Mouse (Mus musculus) stomach, embryonic 16.5 days (tissue): Measurements from ENCODE around the gene C5ar1. TPM values are rescaled to one million over a fixed set of nuclear protein-coding genes. Genes with fewer than 3 reads are reported as not detected.

Experiments used
- ATAC-seq: fragments of 200-750 bp; cut with Nextera tagmentation; 2 replicates; pipeline ENCODE4 v1.8.0; 2017; ENCODE audit warnings: moderate number of reproducible peaks, moderate TSS enrichment; ENCODE audit not compliant: insufficient read depth, low FRiP score
- H3K27ac ChIP-seq: fragments of 300-500 bp; sonication (generic); 2 replicates; pipeline ENCODE4 v1.5.1; 2014; ENCODE audit warnings: low read length
- H3K27me3 ChIP-seq: fragments of 300-500 bp; sonication (generic); 2 replicates; pipeline ENCODE4 v1.6.1; 2014; ENCODE audit warnings: low read length, control low read depth, mixed read lengths; ENCODE audit not compliant: control insufficient read depth, insufficient read depth
- H3K36me3 ChIP-seq: fragments of 300-500 bp; sonication (generic); 2 replicates; pipeline ENCODE4 v1.6.1; 2014; ENCODE audit warnings: low read length; ENCODE audit not compliant: control insufficient read depth, insufficient read depth
- H3K4me1 ChIP-seq: fragments of 300-500 bp; sonication (generic); 2 replicates; pipeline ENCODE4 v1.6.1; 2014; ENCODE audit warnings: low read length, control low read depth, mixed read lengths; ENCODE audit not compliant: control insufficient read depth, insufficient read depth
- H3K4me2 ChIP-seq: fragments of 300-500 bp; sonication (generic); 2 replicates; pipeline ENCODE4 v1.6.1; 2014; ENCODE audit warnings: low read depth, low read length, mixed read lengths
- H3K4me3 ChIP-seq: fragments of 300-500 bp; sonication (generic); replicated peaks from 2 replicates; pipeline ENCODE4 v1.5.1; 2014; ENCODE audit warnings: mild to moderate bottlenecking, low read length
- H3K9ac ChIP-seq: fragments of 300-500 bp; sonication (generic); 2 replicates; pipeline ENCODE4 v1.6.1; 2014; ENCODE audit warnings: low read length
- H3K9me3 ChIP-seq: fragments of 300-500 bp; sonication (generic); replicated peaks from 2 replicates; pipeline ENCODE4 v1.6.1; 2016; ENCODE audit warnings: low read length, control low read depth; ENCODE audit not compliant: control insufficient read depth
- WGBS: fragments of 180-500 bp; shearing (Covaris S2); extraction: QIAGEN DNeasy Blood & Tissue Kit; methylation state at CpG from one replicate; pipeline ENCODE4 v1.1.7; 2014; 5-methylcytosine and 5-hydroxymethylcytosine counted together
- polyA plus RNA-seq: library from polyadenylated mRNA; unstranded; fragments of >200 nt; fragmentation: Nextera tagmentation; extraction: Ambion mirVana; gene quantifications from 2 replicates; pipeline ENCODE4 v1.2.1, GENCODE M21; 2015

The C5ar1 gene
- polyA plus RNA-seq, 1 experiment from 2014 or later, result 4.8 TPM

DNA sequence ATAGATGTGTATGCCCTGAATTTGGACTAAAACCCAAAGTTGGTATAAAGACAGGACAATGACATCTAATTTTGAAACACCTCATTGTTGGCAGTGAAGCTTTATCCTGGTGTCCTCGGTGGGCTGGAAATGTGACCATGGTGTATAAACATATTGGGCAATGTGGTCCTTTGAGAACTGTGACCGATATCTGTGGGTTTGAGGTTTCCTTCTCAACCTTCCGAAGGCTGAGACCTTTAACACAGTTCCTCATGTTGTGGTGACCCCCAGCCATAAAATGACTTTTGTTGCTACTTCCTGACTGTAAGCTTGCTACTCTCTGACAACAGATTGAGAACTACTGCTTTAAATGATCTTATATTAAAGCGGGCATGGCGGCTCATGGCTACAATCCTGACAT is 8.7 kb downstream of the C5ar1 start:
- Histone ChIP-seq H3K4me1 (no peaks in the 10 kb centered on the region), H3K27me3 (no peaks in the 10 kb centered on the region), H3K4me2 (no peak overlapping the region), H3K36me3 (no peaks in the 10 kb centered on the region), H3K9me3 (no peaks in the 10 kb centered on the region), H3K27ac (no peak overlapping the region), H3K9ac (no peak overlapping the region), H3K4me3 (no peak overlapping the region)
- WGBS, result 76% methylated on average over 5 of the region's 5 CpGs
- no peak for ATAC-seq

- WGBS, result 58% methylated on average over 3 of the region's 4 CpGs
- no peaks in the 10 kb centered on the region for H3K4me1 ChIP-seq
- no peak overlapping the region for H3K4me3 ChIP-seq
- H3K4me2 ChIP-seq, result no peak overlapping the region
- no peaks in the 10 kb centered on the region for H3K27me3 ChIP-seq
- no peak overlapping the region for H3K9ac ChIP-seq
- no peaks in the 10 kb centered on the region for H3K9me3 ChIP-seq
- no peaks in the 10 kb centered on the region for H3K36me3 ChIP-seq
- ATAC-seq, result no peak
- no peak overlapping the region for H3K27ac ChIP-seq
Measured at GRCm38 (mm10) chr7:16245958-16246357, 13.4 kb downstream of the C5ar1 start.

GRCm38 (mm10) chr7:16244067-16244466 is 15.3 kb downstream of the C5ar1 start, which contains the start of gene C5ar2:
Gene C5ar2 (minus strand): TSS chr7:16244154.
- Histone ChIP-seq H3K9me3 (no peaks in the 10 kb centered on the region), H3K36me3 (no peaks in the 10 kb centered on the region), H3K4me1 (no peaks in the 10 kb centered on the region), H3K27ac (no peak within 1 kb of the TSS), H3K4me2 (no peak within 1 kb of the TSS), H3K4me3 (no peak within 1 kb of the TSS), H3K9ac (no peak within 1 kb of the TSS), H3K27me3 (no peaks in the 10 kb centered on the region)
- ATAC-seq, result no peak
- WGBS, result 50% methylated on average over 5 of the region's 5 CpGs

DNA sequence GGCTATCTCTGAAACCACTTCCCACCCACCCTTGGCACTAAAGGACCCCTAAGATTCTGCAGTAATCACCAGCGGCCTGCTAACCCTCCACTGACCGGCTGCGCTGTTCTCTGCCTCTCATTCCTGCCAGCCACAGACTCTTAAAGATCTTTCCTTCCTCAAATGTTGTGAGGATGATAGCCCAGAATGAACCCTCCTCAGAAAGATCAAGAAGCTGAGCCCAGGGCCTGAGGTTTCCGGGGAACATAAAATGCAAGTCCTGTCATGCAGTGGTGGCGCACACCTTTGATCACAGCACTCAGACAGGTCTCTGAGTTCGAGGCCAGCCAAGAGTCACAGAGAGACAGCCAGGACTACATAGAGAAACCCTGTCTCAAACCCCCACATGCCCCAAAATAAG is 17.1 kb downstream of the C5ar1 start:
- 79% methylated on average over 6 of the region's 6 CpGs for WGBS
- Histone ChIP-seq H3K4me3 (no peak overlapping the region), H3K4me1 (no peaks in the 10 kb centered on the region), H3K9me3 (no peaks in the 10 kb centered on the region), H3K36me3 (no peaks in the 10 kb centered on the region), H3K9ac (no peak overlapping the region), H3K27ac (no peak overlapping the region), H3K4me2 (no peak overlapping the region), H3K27me3 (no peaks in the 10 kb centered on the region)
- ATAC-seq, result no peak

- Histone ChIP-seq H3K27me3 (no peaks in the 10 kb centered on the region), H3K4me1 (no peaks in the 10 kb centered on the region), H3K9ac (no peak overlapping the region), H3K4me3 (no peak overlapping the region), H3K4me2 (no peak overlapping the region), H3K27ac (no peak overlapping the region), H3K36me3 (no peaks in the 10 kb centered on the region), H3K9me3 (no peaks in the 10 kb centered on the region)
- 55% methylated on average over 11 of the region's 11 CpGs for WGBS
- no peak for ATAC-seq
Measured at GRCm38 (mm10) chr7:16241787-16242186, 17.6 kb downstream of the C5ar1 start.

GRCm38 (mm10) chr7:16240978-16241303 is 18.4 kb downstream of the C5ar1 start:
- no peak for ATAC-seq
- Histone ChIP-seq H3K9ac (no peak overlapping the region), H3K9me3 (no peaks in the 10 kb centered on the region), H3K4me3 (no peak overlapping the region), H3K27ac (no peak overlapping the region), H3K4me2 (no peak overlapping the region), H3K27me3 (no peaks in the 10 kb centered on the region), H3K36me3 (no peaks in the 10 kb centered on the region), H3K4me1 (no peaks in the 10 kb centered on the region)
- WGBS, result 98% methylated on average over 1 of the region's 1 CpGs

GRCm38 (mm10) chr7:16240281-16240977 is 18.9 kb downstream of the C5ar1 start:
- Histone ChIP-seq H3K4me1 (no peaks in the 10 kb centered on the region), H3K36me3 (no peaks in the 10 kb centered on the region), H3K9ac (no peak overlapping the region), H3K9me3 (no peaks in the 10 kb centered on the region), H3K27ac (no peak overlapping the region), H3K4me3 (no peak overlapping the region), H3K4me2 (no peak overlapping the region), H3K27me3 (no peaks in the 10 kb centered on the region)
- WGBS, result 66% methylated on average over 7 of the region's 7 CpGs
- ATAC-seq, result no peak

DNA sequence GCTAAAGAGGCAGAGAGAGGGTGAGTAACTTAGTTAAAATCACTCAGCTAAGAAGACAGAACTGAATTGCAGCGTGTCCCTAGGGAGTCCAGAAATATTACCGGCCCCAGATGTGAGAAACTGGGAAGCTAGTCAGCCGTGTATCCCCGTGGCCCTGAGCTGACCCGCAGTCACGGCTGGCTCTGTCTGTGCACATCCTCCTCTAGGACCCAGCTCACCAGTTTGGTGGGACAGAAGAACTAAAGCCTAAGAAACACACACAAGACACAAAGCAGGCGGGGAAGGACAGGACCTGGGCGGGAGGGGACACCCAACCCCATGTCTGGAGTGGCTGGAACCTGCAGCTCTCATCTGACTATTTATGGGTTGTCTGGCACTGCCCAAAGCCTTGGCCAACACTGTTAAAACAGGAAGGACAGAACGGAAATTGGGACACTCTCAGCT is 19.8 kb downstream of the C5ar1 start:
- Histone ChIP-seq H3K9me3 (no peaks in the 10 kb centered on the region), H3K27me3 (no peaks in the 10 kb centered on the region), H3K27ac (no peak overlapping the region), H3K4me1 (no peaks in the 10 kb centered on the region), H3K9ac (no peak overlapping the region), H3K4me3 (no peak overlapping the region), H3K4me2 (no peak overlapping the region), H3K36me3 (no peaks in the 10 kb centered on the region)
- ATAC-seq, result no peak
- 59% methylated on average over 9 of the region's 9 CpGs for WGBS

DNA sequence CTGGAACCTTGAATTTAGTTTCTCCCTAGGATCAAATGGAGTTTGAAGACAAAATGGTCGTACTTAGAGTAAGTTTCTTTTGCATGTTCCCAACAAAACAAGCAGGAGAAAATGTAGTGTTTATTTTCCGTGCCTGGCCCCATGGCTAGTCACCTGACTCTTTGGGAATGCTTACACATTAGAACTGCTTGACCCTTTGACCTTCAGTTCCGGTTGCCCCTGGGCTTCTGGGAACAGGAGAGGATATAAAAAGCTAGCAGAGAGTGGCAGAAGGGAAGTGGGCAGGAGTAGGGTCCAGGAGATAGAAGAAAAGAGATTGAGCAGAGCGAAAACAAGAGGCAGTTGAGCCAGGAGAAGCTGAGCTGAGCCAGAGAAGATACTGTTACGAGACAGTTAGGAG is 29.5 kb downstream of the C5ar1 start:
- ATAC-seq, result no peak
- no peaks in the 10 kb centered on the region for H3K36me3 ChIP-seq
- H3K4me3 ChIP-seq, result no peak overlapping the region
- H3K9ac ChIP-seq, result no peak overlapping the region
- no peaks in the 10 kb centered on the region; the same call in 1 of the 2 replicates for H3K27me3 ChIP-seq
- H3K27ac ChIP-seq, result 0 out of 2 replicates have a peak overlapping the region, but pooled peaks have one; percentile 11
- no peaks in the 10 kb centered on the region for H3K4me1 ChIP-seq
- no peak overlapping the region for H3K4me2 ChIP-seq
- no peaks in the 10 kb centered on the region for H3K9me3 ChIP-seq
- 31% methylated on average over 5 of the region's 5 CpGs for WGBS
